Mouse (Mus musculus) heart, adult 11 months (tissue): Measurements from ENCODE around the gene Iqsec1.
A peak's percentile ranks its signal among the peaks of the same experiment; 100 is the strongest.

Experiments used
- DNase-seq: peaks from one replicate; pipeline ENCODE4 v3.0.0; 2022

Iqsec1 gene

DNA sequence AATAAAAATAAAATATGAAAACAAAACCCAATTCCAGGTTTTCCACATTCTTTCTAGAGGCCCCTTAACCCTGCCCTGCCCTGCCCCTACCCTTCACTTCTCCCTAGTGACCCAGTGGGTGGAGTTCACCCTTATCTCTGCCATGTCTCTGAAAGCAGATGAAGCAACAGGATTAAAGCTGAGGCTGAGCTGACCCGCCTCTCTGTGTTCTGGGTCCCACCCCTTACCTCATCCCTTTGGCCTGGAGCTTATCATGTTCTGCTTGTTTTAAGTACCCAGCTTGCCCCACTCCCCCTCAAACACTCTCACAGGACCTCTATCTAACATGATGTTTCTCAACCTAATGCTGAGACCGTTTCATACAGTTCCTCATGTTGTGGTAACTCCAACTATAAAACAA lies 238.4 kb downstream of the Iqsec1 start:
- peak; percentile 93 for DNase-seq

DNA sequence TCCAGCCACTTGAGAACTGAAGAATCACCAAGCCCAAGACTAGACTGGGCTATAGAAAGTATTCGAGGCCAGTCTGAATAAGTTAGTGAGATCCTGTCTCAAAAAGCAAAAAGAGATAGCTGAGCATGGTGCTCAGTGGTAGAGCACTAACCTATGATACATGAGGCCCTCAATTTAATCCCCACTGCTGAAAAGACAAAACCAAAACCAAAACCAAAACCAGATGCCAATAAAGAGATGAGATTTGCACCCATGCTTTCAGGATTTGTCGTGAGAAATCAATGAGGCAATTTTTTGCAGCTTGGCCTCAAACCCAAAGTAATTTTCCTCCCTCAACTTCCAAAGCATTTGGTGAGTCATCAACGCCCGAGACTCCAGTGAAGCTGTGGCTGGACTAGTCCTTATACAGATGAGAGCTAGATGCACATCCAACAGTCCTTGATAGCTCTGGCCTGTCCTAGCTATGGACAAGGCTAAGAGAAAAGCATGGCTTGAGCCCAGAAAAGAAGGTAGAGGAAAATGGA lies 239.0 kb downstream of the Iqsec1 start:
- peak; percentile 88 for DNase-seq

DNA sequence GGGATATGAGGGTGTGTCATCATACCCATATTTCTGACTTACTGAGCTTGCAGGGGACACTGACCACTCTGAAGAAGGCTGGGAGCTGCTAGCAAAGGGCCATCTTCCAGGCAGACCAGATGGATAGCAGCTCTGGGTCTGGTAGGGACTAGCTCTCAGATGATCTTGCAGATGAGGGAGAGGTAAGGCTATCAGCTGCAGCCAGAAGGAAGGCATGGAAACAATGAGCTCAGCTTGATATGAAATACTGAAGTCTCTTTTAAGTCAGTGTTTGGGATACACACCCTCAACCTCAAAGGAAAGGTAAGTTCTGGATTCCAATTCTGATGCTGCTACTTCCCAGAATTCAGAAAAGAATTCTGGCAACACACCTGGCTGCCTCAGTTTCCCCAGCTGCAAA lies 239.5 kb downstream of the Iqsec1 start:
- no peak for DNase-seq

DNA sequence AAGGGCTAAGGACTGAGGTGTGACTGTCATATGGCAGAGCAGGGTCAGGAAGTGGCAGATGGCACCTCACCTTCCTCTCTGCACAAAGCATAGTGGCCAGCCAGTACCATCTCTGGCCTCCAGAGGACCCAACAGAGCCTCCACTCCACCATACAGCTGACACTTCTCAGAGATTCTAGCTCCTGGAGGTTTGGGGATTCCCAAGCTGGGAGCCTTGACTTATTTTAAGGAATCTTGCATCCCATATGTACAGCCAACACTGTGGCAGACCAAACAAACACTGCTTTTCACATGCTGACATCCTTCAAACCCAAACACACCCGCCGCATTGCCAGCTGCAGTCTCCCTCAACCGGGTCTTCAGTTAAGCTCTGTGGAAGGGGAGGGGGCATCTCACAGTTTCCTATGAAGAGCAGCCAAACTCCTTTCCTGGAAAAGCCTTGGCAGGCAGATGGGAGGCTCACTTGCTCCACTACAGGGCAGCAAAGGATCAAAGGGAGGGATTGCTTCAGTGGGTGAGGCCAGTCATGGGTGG lies 242.1 kb downstream of the Iqsec1 start:
- peak; percentile 88 for DNase-seq

DNA sequence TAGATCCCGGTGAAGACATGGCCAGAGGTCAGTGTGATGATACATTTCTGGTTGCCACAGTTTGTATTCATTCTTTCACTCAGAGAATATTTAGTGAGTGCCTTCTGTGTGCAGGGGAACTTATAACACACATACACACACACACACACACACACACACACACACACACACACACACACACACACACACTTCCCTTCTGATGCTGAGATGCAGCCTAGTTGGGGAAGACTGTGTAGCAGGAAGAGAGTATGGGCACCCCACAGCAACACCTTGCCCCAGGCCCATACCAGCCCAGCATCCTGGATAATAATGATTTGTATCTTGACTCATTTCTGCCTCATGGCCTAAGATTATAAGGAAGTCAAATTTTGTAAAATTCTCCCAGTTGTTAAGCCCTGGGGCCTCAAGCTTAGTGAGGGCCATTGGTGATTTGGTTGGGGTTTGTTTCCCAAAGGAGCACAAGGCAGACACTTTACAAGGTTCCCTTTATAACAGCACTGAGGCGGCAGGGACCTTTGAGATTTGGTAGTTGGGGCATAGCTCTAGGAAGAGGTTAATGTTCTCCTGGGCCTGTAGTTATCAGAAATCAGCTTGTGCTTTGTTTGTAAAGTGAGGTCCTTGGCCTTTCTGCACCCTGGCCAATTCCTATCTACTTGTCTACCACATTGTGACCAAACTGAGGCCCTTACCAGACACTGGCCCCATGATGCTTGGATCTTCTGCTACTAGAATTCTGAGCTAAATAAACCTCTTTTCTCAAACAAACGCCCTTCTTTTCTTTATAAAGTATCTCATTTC lies 242.9 kb downstream of the Iqsec1 start:
- DNase-seq, result no peak

DNA sequence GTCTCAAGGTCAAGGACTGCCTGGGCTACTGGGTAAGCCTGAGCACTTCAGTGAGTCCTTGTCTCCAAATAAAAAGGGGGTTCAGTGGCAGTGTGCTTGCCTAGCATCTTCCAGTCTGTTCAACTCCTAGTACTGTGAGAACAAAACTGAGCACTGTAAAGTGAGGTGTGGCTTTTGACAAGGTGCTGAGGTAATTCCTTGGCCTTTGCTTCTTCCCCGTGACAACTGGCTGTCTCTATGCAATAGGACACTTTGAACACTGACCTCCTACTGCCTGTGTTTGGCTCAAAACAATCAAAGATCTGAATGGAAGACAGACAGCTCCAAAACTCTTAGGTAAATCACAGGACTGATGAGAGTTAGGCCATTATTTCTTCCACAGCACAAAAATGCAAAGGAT lies 246.0 kb downstream of the Iqsec1 start:
- no peak for DNase-seq

DNA sequence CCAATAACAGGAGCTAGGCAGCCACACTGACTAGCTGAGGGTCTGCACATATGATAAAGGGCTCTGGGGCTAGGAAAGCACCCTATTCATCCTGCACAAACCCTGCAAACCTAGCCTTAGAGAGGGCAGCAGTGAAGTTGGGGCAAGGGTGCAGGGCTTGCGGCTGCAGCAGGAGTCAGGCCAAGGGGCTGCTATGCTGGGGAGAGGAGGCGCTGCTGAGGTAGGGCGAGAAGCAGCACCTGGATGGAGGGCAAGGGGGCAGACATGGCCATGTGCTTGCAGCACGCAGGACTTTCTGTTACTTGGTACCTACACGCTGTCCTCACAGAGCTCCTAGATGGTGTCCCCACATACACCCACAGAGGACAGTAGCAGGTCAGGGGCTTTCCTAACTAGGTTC lies 246.8 kb downstream of the Iqsec1 start:
- no peak for DNase-seq

DNA sequence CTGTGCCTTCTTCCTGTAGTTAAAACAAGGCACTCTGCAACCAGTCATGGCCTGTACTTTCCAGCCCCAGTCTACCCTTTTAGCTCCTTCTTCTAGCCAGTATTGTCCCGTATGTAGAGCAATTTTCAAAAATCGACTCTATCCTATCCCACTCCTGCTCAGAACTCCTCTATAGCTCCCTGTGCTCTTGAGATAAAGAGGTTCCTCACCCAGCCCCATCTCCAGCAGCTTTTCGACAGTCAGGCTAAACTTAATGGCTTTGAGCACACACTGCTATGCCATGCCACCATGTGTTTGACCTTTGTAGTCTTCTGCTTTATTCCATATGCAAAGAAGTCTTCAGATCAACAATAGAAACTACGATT lies 247.4 kb downstream of the Iqsec1 start:
- DNase-seq, result no peak

DNA sequence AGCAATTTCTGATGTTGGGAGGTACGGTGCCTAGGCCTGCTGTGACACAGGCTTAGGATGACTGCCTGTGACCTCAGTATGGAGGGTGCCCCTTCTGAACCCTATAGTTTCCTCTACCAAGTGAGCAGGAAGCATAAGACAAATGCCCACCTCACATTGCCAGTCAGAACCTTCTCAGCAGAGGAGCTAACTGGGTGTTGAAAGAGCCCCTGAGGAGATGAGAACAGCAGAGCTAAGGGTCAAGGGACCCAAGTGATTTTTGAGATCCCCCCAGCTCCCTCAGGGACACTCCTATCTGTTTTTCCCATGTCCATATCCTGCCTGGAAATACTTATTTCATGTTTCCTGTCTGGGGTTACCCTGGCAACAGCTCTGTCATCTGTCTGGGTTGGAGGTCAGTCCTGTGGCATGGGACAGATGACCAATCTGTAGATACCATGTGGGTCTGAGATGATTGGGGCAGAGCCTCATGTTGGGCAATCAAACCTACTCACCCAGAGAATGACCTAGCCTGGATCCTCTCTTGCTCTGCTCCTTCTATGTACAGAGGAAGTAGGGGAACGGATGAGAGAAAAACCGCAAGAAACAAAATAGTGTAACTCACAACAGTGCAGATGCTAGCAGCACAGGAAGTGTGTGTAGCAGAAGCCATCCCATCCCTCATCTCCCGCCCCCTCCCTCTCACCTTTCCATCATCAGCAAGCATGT lies 248.0 kb downstream of the Iqsec1 start:
- DNase-seq, result peak; percentile 95

DNA sequence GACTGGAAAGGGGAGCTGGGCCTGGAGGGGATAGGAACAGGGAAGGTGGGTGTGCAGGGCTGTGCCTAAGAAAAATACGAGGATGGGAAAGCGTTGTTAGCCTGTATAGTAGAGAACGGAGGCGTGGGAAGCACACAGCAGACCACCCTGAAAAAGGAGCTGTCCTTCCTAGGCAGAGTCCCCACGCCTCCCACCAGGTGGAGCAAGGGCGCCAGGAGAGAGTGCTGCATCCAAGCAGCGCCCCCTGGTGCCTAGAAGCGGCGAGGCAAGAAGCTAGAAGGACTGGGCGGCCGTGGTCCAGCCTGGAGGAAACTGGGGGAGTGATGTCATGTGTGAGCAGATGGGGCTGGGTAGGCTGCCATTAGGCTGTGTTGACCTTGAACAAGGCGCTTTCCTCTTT lies 251.1 kb downstream of the Iqsec1 start:
- DNase-seq, result peak; percentile 98

DNA sequence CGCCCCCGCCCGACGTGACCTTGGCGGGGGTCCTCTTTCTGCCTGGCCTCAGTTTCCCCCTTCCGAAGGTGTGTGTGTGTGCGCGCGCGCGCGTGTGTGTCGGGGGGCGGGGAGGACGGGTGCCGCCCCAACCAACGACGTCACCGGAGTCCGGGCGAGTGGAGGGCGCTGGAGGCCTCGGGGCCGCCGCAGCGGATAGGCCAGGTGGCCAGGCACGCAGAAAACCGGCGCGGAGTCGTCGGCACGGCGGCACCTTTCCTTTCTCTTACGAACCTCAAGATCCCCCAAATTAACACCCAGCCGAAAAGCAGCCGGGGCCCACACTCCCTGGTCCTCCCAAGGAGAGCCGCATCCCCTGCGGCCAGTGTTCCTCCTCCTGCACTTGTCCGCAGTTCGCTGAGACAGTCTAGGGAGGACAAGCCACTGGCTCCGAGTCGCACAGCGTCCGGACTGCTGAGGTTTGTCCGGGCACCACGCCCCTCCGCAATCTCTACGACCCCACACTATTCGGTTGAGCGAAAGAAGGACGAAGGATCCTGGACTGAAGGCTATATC lies 251.7 kb downstream of the Iqsec1 start:
- DNase-seq, result peak; percentile 98

DNA sequence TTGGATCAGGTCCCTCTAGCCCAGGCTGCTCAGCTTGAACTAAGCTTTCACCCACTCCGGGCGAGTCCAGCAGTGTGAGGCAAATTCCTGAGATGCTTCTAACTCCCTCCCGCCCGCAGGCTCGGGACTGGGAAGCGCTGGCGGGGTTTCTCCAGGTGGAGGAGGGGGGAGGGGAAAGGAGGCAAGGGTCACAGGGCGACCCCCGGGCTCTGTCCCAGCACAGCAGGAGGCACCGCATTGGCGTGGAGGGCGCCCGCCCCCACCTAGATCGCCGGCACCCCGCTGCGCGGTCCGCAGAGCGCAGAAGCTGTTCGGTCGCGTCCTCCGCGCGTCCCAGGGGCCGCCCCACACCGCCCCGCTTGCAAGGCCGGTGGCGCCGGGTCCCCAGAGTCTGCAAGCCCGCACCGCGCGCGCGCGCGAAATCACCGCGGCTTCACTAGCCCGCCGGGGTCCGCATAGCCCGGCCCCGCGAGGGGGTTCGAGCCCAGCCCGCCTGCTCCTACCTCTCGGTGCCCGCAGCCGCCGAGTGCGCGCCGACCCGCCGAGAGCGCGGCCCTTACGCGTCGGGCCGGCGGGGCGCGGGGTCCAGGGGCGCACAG lies 252.3 kb downstream of the Iqsec1 start:
- no peak for DNase-seq

DNA sequence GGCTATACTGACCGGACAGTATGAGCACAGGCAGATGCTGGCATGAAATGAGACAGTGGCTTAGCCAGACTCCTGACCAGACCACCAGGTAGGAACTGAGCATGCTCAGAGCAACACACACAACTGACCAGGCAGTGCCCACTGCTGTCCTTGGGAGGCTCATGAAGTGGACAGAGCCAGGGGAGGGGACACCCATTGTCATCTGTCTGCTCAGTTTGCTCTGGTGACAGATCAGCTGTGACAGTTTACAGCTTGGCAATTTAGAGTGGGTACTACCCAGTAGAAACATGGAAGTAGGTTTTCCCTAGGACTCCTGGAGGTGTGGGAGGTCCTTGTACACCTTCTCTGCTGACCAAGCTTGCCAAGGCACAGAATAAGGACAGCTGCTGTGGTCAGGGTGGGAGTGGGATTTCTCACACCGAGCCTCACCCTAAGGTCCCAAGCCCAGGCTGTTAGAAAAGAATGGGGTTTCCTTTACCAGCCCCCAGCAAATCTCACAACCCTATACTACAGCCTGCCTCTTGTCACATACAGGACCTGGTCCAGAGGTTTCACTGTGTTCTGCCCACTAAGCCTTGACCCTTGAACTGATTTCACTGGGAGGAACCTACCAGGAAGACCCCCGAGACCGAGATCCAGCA lies 253.0 kb downstream of the Iqsec1 start:
- no peak for DNase-seq

DNA sequence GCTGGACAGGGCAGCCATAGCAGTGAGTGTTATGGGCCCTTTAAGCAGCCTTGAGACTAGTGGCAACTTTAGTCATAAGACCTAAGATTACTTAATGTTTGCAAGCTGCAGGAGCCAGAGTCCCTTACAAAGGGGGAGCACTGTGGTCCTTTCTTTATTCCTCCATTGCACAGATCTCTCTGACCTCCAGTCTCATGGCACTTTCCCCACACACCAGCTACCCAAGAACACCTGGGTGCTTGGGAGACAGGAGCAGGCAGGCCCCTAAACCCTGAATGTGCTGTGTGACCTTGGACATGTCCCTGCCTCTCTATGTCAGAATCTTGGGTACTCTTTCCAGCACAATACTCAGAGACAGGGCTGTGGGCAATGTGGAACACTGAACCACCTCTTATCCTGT lies 253.7 kb downstream of the Iqsec1 start:
- no peak for DNase-seq

DNA sequence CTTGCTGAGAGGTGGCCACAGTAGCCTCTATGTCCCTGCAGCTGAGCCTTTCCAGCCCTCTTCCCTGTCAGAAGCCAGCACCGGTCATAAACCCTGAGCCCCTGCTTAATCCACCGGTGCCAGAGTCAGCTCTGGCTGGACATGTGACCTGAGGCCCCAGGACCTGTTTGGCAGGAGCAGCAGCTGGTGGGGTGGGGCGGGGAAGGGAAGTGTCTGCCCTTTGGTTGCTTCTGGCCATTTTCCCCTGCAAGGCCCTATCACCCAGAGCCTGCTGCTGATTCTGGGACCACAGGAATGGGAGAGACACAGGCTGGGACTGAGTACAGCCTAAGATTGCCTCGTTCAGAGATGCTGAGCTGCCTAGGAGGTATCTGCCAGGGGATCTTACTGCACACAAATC lies 257.2 kb downstream of the Iqsec1 start:
- peak; percentile 98 for DNase-seq

DNA sequence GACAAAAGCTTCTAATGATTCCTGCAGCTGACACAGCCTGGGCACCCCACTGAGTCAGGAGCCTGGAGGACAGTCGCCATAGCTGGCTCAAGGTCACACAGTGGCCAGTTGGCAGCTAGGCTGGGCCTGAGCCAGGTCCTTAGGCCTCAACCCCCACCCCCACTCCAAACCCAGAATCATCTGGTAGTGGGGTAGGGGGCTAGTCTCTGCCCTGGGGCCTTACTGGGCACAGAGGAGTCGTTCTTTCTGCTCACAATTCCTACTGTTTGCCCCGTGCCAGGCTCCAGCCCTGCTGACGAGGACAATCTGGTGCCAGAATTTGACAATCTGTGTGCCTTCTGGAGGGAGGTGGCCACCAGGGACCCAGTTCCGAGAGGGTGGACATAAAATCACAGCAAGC lies 258.7 kb downstream of the Iqsec1 start:
- no peak for DNase-seq

DNA sequence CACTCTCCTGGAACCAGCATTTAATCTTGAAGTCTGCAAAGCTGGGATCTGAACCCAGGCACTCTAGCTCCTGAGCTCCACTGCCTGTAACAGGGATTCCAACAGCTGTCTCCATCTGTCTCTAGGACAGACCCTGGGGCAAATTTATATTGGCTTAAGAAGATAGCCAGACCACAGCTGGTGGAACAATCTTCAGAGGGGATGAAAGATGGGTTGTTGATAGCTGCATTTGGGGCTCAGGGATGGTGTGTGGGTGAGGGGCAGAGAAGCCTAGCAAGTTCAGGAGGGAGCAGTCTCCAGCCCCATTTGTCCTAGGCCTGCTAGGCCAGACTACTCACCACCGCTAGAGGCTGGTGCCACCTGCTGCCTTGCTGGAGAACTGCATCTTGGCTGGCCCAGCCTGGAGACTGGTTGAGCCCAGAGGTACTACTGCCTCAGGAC lies 260.0 kb downstream of the Iqsec1 start:
- peak; percentile 99 for DNase-seq

DNA sequence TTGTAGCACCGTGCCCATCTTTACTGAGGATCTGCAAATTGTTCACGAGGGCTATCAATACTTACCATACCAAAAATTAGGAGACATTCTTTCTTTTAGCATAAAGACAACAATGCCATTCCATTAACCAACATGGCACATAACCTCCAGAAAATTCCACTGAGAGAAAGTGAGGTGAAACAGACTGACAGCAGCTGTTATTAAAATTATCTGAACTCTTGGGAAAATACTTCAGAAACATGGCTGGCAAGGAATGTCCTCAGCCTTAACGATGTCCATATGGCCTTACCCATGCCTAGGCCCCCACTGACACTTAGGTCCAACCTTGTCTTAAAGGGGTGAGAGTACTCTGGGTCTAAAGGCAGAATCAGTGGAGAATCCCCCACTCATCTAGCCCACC lies 260.7 kb downstream of the Iqsec1 start:
- DNase-seq, result no peak

DNA sequence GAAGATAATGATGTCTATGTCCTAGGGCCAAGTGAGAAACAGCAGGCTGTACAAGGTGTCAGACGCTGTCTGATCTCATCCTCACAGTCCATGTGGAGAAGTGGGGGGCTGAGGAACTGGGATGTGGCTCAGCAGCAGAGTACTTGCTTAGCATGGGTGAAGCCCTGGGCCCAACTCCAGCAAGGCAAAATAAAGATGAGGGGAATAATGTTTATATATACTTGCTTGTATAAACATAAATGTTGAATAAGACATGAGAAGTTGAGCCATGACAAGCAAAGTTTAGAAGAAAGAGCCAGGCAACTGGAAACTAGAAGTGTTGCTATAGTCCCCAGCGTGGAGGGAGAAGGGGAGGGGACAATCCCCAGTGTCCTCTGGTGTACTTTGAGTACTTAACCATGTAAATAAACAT lies 261.8 kb downstream of the Iqsec1 start:
- no peak for DNase-seq

DNA sequence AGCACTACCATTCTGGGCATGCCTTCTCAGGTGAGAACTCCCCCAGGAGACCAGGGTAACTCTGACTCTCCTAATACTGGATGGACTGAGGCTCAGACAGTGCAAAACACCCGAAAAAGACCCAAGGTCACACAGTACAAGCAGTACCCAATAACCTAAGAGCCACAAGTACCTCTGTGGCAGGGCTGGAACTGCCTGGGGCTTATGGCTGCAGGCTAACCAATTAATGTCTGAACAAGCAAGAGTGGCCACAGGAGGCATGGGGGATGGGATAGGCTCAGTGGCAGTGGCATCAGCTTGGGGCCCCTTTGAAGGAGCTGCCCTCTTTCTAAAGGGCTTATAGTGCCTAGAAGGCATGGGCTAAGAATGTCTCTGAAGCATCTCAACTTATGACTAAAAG lies 263.0 kb downstream of the Iqsec1 start:
- no peak for DNase-seq

DNA sequence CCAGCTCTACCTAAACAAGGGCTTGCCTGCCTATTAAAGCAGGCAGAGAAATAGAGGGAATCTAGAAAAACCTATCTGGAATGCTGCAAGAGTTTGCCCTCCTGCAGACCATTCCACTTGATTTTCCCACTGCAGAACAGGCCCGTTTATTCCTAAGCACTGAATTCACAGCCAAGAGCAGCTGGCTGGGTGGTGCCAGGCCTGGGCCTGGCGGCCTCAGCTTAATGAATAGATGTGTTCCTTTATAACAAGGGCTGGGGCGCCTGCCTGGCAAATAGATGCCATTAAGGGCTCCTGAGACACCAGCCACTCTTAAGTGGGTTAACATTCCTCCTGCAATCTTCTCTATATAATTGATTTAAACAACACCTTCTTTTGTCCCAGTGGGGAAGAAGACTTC lies 265.5 kb downstream of the Iqsec1 start:
- no peak for DNase-seq

DNA sequence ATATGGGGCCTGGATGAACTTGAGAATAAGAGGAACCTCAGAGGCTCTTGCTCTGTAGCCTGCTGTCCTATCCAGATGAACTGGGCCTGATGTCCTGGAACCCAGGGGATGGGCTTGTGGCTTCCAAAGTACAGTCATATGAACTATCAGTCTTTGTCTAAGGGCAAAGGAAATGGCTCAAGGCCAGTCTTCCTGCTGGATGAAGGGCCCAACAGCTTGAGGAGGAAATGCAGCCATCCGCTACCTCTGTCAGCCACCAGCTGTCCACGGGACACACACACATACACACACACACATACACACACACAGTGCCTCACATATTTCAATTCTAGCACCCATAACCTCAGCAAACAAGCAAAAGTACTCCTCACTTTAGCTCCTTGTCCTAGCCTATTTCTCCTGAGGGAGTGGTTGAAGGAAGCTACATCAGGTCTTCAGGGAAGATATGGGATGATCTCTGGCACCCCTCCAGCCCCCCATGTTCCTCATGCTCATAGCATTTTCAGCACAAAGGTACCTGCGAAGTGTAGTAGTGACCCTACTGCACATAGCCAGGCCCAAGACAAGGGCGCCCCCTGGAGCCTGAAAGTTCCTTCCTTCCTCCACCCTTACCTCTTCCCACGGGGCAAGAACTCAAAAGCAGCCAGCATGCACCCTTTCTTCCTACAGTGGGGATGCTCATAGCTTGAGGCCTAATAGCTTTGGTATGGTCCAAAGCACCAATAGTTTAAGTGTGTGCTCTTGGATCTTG lies 267.3 kb downstream of the Iqsec1 start:
- peak; percentile 98 for DNase-seq
